Mouse (Mus musculus) forebrain, embryonic 16.5 days (tissue): Measurements from ENCODE around the gene Etnk2. TPM values are rescaled to one million over a fixed set of nuclear protein-coding genes. Genes with fewer than 3 reads are reported as not detected.

Experiments
- ATAC-seq: fragments of 200-750 bp; cut with Nextera tagmentation; 2 replicates; pipeline ENCODE4 v1.8.0; 2017; ENCODE audit warnings: mild to moderate bottlenecking, moderate library complexity
- H3K27ac ChIP-seq: fragments of 300-500 bp; sonication (generic); 2 replicates; pipeline ENCODE4 v1.5.1; 2014; ENCODE audit warnings: low read length, control low read depth
- H3K27me3 ChIP-seq: fragments of 300-500 bp; sonication (generic); replicated peaks from 2 replicates; pipeline ENCODE4 v1.6.1; 2014; ENCODE audit warnings: low read length; ENCODE audit not compliant: control insufficient read depth, insufficient read depth
- H3K36me3 ChIP-seq: fragments of 300-500 bp; sonication (generic); 2 replicates; pipeline ENCODE4 v1.6.1; 2014; ENCODE audit not compliant: control insufficient read depth, insufficient read depth
- H3K4me1 ChIP-seq: fragments of 300-500 bp; sonication (generic); replicated peaks from 2 replicates; pipeline ENCODE4 v1.6.1; 2014; ENCODE audit warnings: low read length; ENCODE audit not compliant: control insufficient read depth, insufficient read depth
- H3K4me2 ChIP-seq: fragments of 300-500 bp; sonication (generic); 2 replicates; pipeline ENCODE4 v1.6.1; 2014; ENCODE audit warnings: mild to moderate bottlenecking, low read length, control low read depth
- H3K4me3 ChIP-seq: fragments of 300-500 bp; sonication (generic); replicated peaks from 2 replicates; pipeline ENCODE4 v1.5.1; 2014; ENCODE audit warnings: mild to moderate bottlenecking, low read length, control low read depth
- H3K9ac ChIP-seq: fragments of 300-500 bp; sonication (generic); replicated peaks from 2 replicates; pipeline ENCODE4 v1.6.1; 2014; ENCODE audit warnings: low read depth, low read length, control low read depth
- H3K9me3 ChIP-seq: fragments of 300-500 bp; sonication (generic); 2 replicates; pipeline ENCODE4 v1.6.1; 2016; ENCODE audit warnings: low read length; ENCODE audit not compliant: control insufficient read depth
- WGBS: fragments of 180-500 bp; shearing (Covaris S2); extraction: QIAGEN DNeasy Blood & Tissue Kit; methylation state at CpG from one replicate; pipeline ENCODE4 v1.1.7; 2014; 5-methylcytosine and 5-hydroxymethylcytosine counted together
- polyA plus RNA-seq: library from polyadenylated mRNA; unstranded; fragments of >200 nt; fragmentation: Nextera tagmentation; extraction: Ambion mirVana; gene quantifications from 2 replicates; pipeline ENCODE4 v1.2.1, GENCODE M21; 2015

The Etnk2 gene
- polyA plus RNA-seq, 1 experiment from 2014 or later: 9.5 TPM

GRCm38 (mm10) chr1:133362103-133362502 lies 1.3 kb upstream of the Etnk2 start:
- H3K36me3 ChIP-seq: no peaks in the 10 kb centered on the region
- H3K9ac ChIP-seq: no peak overlapping the region
- 88% methylated on average over 5 of the region's 5 CpGs for WGBS
- peaks cover 10% of the 10 kb centered on the region for H3K27me3 ChIP-seq
- no peaks in the 10 kb centered on the region for H3K9me3 ChIP-seq
- no peak for ATAC-seq
- H3K4me2 ChIP-seq: no peak overlapping the region
- no peak overlapping the region for H3K27ac ChIP-seq
- H3K4me3 ChIP-seq: no peak overlapping the region
- peaks cover 6% of the 10 kb centered on the region for H3K4me1 ChIP-seq

GRCm38 (mm10) chr1:133364022-133364630 lies 754 bp downstream of the Etnk2 start:
- Histone ChIP-seq H3K4me3 (peak overlapping the region; percentile 65), H3K36me3 (no peaks in the 10 kb centered on the region), H3K27me3 (peaks cover 10% of the 10 kb centered on the region; the same call in 1 of the 2 replicates), H3K27ac (no peak overlapping the region), H3K4me2 (peak overlapping the region; percentile 92), H3K9me3 (no peaks in the 10 kb centered on the region), H3K4me1 (peaks cover 9% of the 10 kb centered on the region), H3K9ac (peak overlapping the region; percentile 65)
- WGBS: 2% methylated on average over 27 of the region's 27 CpGs
- peak; percentile 36 for ATAC-seq

- peaks cover 9% of the 10 kb centered on the region for H3K4me1 ChIP-seq
- H3K27ac ChIP-seq: no peak overlapping the region
- H3K4me3 ChIP-seq: no peak overlapping the region
- H3K9ac ChIP-seq: no peak overlapping the region
- no peak overlapping the region for H3K4me2 ChIP-seq
- no peak for ATAC-seq
- H3K9me3 ChIP-seq: no peaks in the 10 kb centered on the region
- no peaks in the 10 kb centered on the region for H3K36me3 ChIP-seq
- 69% methylated on average over 2 of the region's 2 CpGs for WGBS
- H3K27me3 ChIP-seq: peaks cover 9% of the 10 kb centered on the region; the same call in 1 of the 2 replicates
These were observed 1.5 kb downstream of the Etnk2 start for GRCm38 (mm10) chr1:133364890-133365289.

- H3K36me3 ChIP-seq: no peaks in the 10 kb centered on the region
- WGBS: 48% methylated on average over 10 of the region's 10 CpGs
- peaks cover 9% of the 10 kb centered on the region; the same call in 1 of the 2 replicates for H3K27me3 ChIP-seq
- H3K4me3 ChIP-seq: no peak overlapping the region
- no peak for ATAC-seq
- peaks cover 9% of the 10 kb centered on the region for H3K4me1 ChIP-seq
- H3K9me3 ChIP-seq: no peaks in the 10 kb centered on the region
- H3K4me2 ChIP-seq: no peak overlapping the region
- no peak overlapping the region for H3K9ac ChIP-seq
- no peak overlapping the region for H3K27ac ChIP-seq
These were observed 3.7 kb downstream of the Etnk2 start for GRCm38 (mm10) chr1:133366951-133367605.

- Histone ChIP-seq H3K4me2 (no peak overlapping the region), H3K9ac (no peak overlapping the region), H3K4me3 (no peak overlapping the region), H3K27me3 (peaks cover 9% of the 10 kb centered on the region; the same call in 1 of the 2 replicates), H3K36me3 (no peaks in the 10 kb centered on the region), H3K4me1 (peaks cover 9% of the 10 kb centered on the region), H3K27ac (no peak overlapping the region), H3K9me3 (no peaks in the 10 kb centered on the region)
- no peak for ATAC-seq
- WGBS: 13% methylated on average over 11 of the region's 11 CpGs
These were observed 4.5 kb downstream of the Etnk2 start for GRCm38 (mm10) chr1:133367606-133368488.

- 54% methylated on average over 10 of the region's 10 CpGs for WGBS
- Histone ChIP-seq H3K4me2 (no peak overlapping the region), H3K9me3 (no peaks in the 10 kb centered on the region), H3K27ac (no peak overlapping the region), H3K4me1 (peaks cover 6% of the 10 kb centered on the region), H3K4me3 (no peak overlapping the region), H3K27me3 (peaks cover 9% of the 10 kb centered on the region; the same call in 1 of the 2 replicates), H3K36me3 (no peaks in the 10 kb centered on the region), H3K9ac (no peak overlapping the region)
- ATAC-seq: no peak
These were observed 5.3 kb downstream of the Etnk2 start for GRCm38 (mm10) chr1:133368644-133369043.

GRCm38 (mm10) chr1:133370352-133370751 lies 7.0 kb downstream of the Etnk2 start:
- no peak overlapping the region for H3K9ac ChIP-seq
- no peaks in the 10 kb centered on the region for H3K9me3 ChIP-seq
- no peak overlapping the region for H3K27ac ChIP-seq
- 83% methylated on average over 4 of the region's 4 CpGs for WGBS
- H3K4me3 ChIP-seq: no peak overlapping the region
- no peaks in the 10 kb centered on the region for H3K36me3 ChIP-seq
- peaks cover 3% of the 10 kb centered on the region; the same call in 1 of the 2 replicates for H3K4me1 ChIP-seq
- no peak for ATAC-seq
- no peak overlapping the region for H3K4me2 ChIP-seq
- H3K27me3 ChIP-seq: no peaks in the 10 kb centered on the region

- H3K4me2 ChIP-seq: no peak overlapping the region
- WGBS: 90% methylated on average over 6 of the region's 6 CpGs
- H3K27me3 ChIP-seq: no peaks in the 10 kb centered on the region
- H3K4me1 ChIP-seq: peaks cover 3% of the 10 kb centered on the region; the same call in 1 of the 2 replicates
- no peak overlapping the region for H3K27ac ChIP-seq
- no peaks in the 10 kb centered on the region for H3K36me3 ChIP-seq
- H3K9me3 ChIP-seq: no peaks in the 10 kb centered on the region
- no peak overlapping the region for H3K4me3 ChIP-seq
- no peak overlapping the region for H3K9ac ChIP-seq
- ATAC-seq: no peak
These were observed 8.1 kb downstream of the Etnk2 start for GRCm38 (mm10) chr1:133371431-133371830.

- 72% methylated on average over 8 of the region's 8 CpGs for WGBS
- Histone ChIP-seq H3K4me1 (peaks cover 3% of the 10 kb centered on the region; the same call in 1 of the 2 replicates), H3K4me3 (no peak overlapping the region), H3K27me3 (no peaks in the 10 kb centered on the region), H3K27ac (no peak overlapping the region), H3K9ac (no peak overlapping the region), H3K36me3 (no peaks in the 10 kb centered on the region), H3K4me2 (no peak overlapping the region), H3K9me3 (no peaks in the 10 kb centered on the region)
- no peak for ATAC-seq
These were observed 8.7 kb downstream of the Etnk2 start for GRCm38 (mm10) chr1:133372113-133372512.
